Mouse (Mus musculus): ENCODE measurements around the gene Cdk15. TPM values are rescaled to one million over a fixed set of nuclear protein-coding genes. Genes with fewer than 3 reads are reported as not detected.

Cdk15 gene
- polyA plus RNA-seq, 1 experiment, result 0.44 TPM

DNA sequence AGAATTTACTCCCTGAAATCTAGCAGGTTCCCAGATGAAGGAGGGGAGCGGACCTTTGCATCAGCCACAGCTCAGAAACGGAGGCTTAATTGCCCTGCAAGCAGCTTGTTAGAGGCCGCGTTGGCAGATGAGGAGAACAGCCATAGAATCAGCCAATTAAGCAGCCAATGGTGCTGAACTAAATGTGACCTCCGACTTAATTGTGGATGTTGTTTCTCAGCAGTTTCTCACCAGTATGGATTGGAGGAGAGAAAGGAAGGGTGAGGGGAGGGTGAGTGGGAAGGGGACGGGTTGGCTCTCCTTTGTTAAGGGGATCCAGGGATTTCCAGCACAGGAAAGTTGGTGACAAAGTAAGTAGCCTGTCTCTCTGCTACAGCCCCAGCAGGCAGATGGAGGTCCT lies 137.9 kb downstream of the Cdk15 start:
- no peak overlapping the region for H3K4me3 ChIP-seq
- no peak overlapping the region for H3K4me2 ChIP-seq (ENCODE audit: low read depth)
- TF ChIP-seq SRF (IDR thresholded peaks at IDR 0.05; ENCODE audit: control insufficient read depth, insufficient read length, low read depth) (no peak), REST (IDR thresholded peaks at IDR 0.05; ENCODE audit: insufficient read depth, insufficient read length) (no peak), E2F4 (IDR thresholded peaks at IDR 0.05; ENCODE audit: insufficient read depth) (no peak), CEBPB (IDR thresholded peaks at IDR 0.05; ENCODE audit: insufficient read depth, poor library complexity, severe bottlenecking) (no peak), POLR2A (IDR thresholded peaks at IDR 0.05; ENCODE audit: insufficient read length, low read depth) (no peak)

DNA sequence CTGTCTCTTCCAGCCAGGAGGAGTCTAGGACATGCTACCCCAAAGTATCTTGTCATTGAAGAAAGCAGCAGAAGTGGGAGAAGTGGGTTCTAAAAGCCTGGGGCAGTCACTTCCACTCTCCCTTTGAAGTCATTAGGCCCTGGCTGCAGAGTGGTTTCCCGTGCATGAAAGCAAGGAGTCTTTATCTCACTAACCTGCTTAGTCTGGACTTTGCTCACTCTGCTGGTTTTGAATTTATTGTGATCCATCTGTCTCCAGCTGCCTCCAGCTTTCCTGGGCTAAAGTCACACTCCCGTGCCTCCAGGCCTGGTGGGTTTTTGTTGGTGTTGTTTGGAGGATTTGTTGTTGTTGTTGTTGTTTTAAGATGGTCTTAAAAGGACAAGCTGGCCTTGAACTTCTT lies 139.3 kb downstream of the Cdk15 start:
- Histone ChIP-seq H3ac (ENCODE audit: control insufficient read depth, insufficient read length) (no peak overlapping the region), H3K79me2 (ENCODE audit: control insufficient read depth, insufficient read depth) (no peaks in the 10 kb centered on the region), H3K4me2 (ENCODE audit: low read depth) (no peak overlapping the region), H3K36me3 (ENCODE audit: control insufficient read depth, insufficient read depth) (no peaks in the 10 kb centered on the region), H3K27me3 (ENCODE audit: control insufficient read depth, insufficient read depth, insufficient read length) (no peaks in the 10 kb centered on the region), H3K4me3 (no peak overlapping the region)
- TF ChIP-seq POLR2AphosphoS2 (IDR thresholded peaks at IDR 0.05; ENCODE audit: insufficient read length, low read depth) (no peak), USF1 (IDR thresholded peaks at IDR 0.05; ENCODE audit: low read depth) (no peak)

More for the DNA sequence above, 137.9 kb downstream of the Cdk15 start:
- Histone ChIP-seq H3K36me3 (ENCODE audit: control insufficient read depth, insufficient read depth) (no peaks in the 10 kb centered on the region), H3K79me2 (ENCODE audit: control insufficient read depth, insufficient read depth) (no peaks in the 10 kb centered on the region), H3ac (ENCODE audit: control insufficient read depth, insufficient read length) (no peak overlapping the region), H3K27me3 (ENCODE audit: control insufficient read depth, insufficient read depth, insufficient read length) (no peaks in the 10 kb centered on the region)

DNA sequence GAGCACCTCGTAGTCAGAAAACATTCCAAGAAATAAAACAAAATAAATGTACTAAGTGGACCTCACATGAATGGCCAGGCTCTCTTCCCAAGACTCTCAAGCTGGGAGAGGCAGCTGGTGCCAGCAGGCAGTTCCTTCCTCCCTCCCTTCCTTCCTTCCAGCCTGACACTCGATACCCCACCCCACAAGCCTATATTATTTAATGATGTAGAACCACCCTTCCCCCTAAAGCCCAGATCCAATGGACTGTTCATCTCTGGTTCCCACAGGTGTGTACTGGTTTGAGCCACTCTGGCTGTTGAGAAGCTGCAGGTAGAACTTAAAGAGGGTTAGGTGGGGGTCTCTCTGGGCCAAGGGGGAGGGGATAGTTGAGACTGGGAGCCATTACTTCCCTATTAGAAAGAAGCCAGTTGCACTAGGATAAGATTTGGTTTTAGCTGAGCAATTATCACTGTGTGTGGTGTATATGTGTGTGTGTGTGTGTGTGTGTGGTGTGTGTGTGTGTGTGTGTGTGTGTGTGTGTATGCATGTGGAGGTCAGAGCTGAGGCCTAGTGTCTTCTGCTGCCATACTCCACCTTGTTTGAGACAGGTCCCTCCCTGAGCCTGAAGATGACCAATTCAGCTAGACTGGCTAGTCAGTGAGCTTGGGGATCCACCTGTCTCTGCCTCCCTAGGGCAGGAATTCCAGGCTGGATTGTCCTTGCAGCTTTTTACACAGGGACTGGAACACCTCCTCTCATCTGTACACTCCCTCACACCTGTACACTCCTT lies 143.0 kb downstream of the Cdk15 start:
- no peak overlapping the region for H3ac ChIP-seq (ENCODE audit: control insufficient read depth, insufficient read length)
- no peaks in the 10 kb centered on the region for H3K79me2 ChIP-seq (ENCODE audit: control insufficient read depth, insufficient read depth)
- H3K27me3 ChIP-seq (ENCODE audit: control insufficient read depth, insufficient read depth, insufficient read length), result no peaks in the 10 kb centered on the region
- TF ChIP-seq SRF (IDR thresholded peaks at IDR 0.05; ENCODE audit: control insufficient read depth, insufficient read length, low read depth) (no peak), TCF12 (IDR thresholded peaks at IDR 0.05; ENCODE audit: insufficient read depth, poor library complexity, severe bottlenecking) (no peak), TCF3 (IDR thresholded peaks at IDR 0.05; ENCODE audit: insufficient read length, low read depth) (no peak), REST (IDR thresholded peaks at IDR 0.05; ENCODE audit: insufficient read depth, insufficient read length) (no peak), CEBPB (IDR thresholded peaks at IDR 0.05; ENCODE audit: insufficient read depth, poor library complexity, severe bottlenecking) (no peak), POLR2AphosphoS2 (IDR thresholded peaks at IDR 0.05; ENCODE audit: insufficient read length, low read depth) (no peak), USF1 (IDR thresholded peaks at IDR 0.05; ENCODE audit: low read depth) (no peak), E2F4 (IDR thresholded peaks at IDR 0.05; ENCODE audit: insufficient read depth) (no peak), MAX (IDR thresholded peaks at IDR 0.05; ENCODE audit: low read depth) (no peak), MYOD1 (IDR thresholded peaks at IDR 0.05; ENCODE audit: control insufficient read depth in 1 of 3, insufficient read length in 2 of 3, low read depth in 2 of 3) (no peak), POLR2A (IDR thresholded peaks at IDR 0.05; ENCODE audit: insufficient read length, low read depth) (no peak), MYOG (IDR thresholded peaks at IDR 0.05; ENCODE audit: control insufficient read depth in 1 of 3, insufficient read depth in 1 of 3, insufficient read length in 2 of 3, low read depth in 2 of 3) (no peak)
- no peak overlapping the region for H3K4me2 ChIP-seq (ENCODE audit: low read depth)
- no peak overlapping the region for H3K4me3 ChIP-seq
- no peaks in the 10 kb centered on the region for H3K36me3 ChIP-seq (ENCODE audit: control insufficient read depth, insufficient read depth)

DNA sequence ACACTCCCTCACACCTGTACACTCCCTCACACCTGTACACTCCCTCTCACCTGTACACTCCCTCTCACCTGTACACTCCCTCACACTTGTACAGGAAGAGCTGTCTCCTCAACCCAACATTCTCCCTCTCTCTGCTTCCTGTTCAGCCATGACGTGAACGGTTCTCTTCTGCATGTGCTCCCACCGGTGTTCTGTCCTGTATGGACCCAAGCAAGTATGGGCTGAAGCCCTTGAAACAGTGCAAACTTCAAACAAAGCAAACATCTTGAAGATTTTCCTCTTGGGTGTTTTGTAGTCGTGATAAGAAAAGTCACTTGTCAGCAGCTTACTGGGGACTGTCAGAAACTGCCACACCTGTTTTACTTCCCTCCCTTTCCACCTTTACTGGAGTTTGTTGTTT lies 144.5 kb downstream of the Cdk15 start:
- no peak for TF ChIP-seq MAX (IDR thresholded peaks at IDR 0.05; ENCODE audit: low read depth)
- no peak for TF ChIP-seq TCF3 (IDR thresholded peaks at IDR 0.05; ENCODE audit: insufficient read length, low read depth)
- Histone ChIP-seq H3K4me3 (no peak overlapping the region), H3K27me3 (ENCODE audit: control insufficient read depth, insufficient read depth, insufficient read length) (no peaks in the 10 kb centered on the region), H3K36me3 (ENCODE audit: control insufficient read depth, insufficient read depth) (no peaks in the 10 kb centered on the region), H3ac (ENCODE audit: control insufficient read depth, insufficient read length) (no peak overlapping the region), H3K4me2 (ENCODE audit: low read depth) (no peak overlapping the region), H3K79me2 (ENCODE audit: control insufficient read depth, insufficient read depth) (no peaks in the 10 kb centered on the region)

Other genes with a start within 250 kb of the Cdk15 start
- not detected for gene C2cd6, start 162.0 kb upstream of the Cdk15 start, polyA plus RNA-seq (2012; fragmentation: generic; extraction: Trizol)
- gene Tmem237, start 136.5 kb upstream of the Cdk15 start, polyA plus RNA-seq (2012; fragmentation: generic; extraction: Trizol), result 13.7 TPM
- gene Mpp4, start 93.5 kb upstream of the Cdk15 start, polyA plus RNA-seq (2012; fragmentation: generic; extraction: Trizol), result 0.26 TPM
- 7.8 TPM for gene Als2, start 19.7 kb upstream of the Cdk15 start, polyA plus RNA-seq (2012; fragmentation: generic; extraction: Trizol)
- gene Fzd7, start 225.5 kb downstream of the Cdk15 start, polyA plus RNA-seq (2012; fragmentation: generic; extraction: Trizol), result 16.4 TPM